Mouse (Mus musculus): ENCODE measurements around the gene Cd109.

- TF ChIP-seq POLR2A (IDR thresholded peaks at IDR 0.05; ENCODE audit: insufficient read depth, low read depth, low read length) (no peak), CTCF (IDR thresholded peaks at IDR 0.05; ENCODE audit: insufficient read depth, low read depth, low read length) (no peak)
Observed at GRCm38 (mm10) chr9:78629991-78630390, 14.6 kb downstream of the Cd109 start.
